Mouse (Mus musculus) midbrain, embryonic 12.5 days (tissue): ENCODE measurements around the gene Tmod1. TPM values are rescaled to one million over a fixed set of nuclear protein-coding genes. Genes with fewer than 3 reads are reported as not detected.
A peak's percentile ranks its signal among the peaks of the same experiment; 100 is the strongest.

Experiments
- ATAC-seq: fragments of 200-750 bp; cut with Nextera tagmentation; 2 replicates; pipeline ENCODE4 v1.8.0; 2017; ENCODE audit warnings: low read depth, moderate TSS enrichment, moderate library complexity; ENCODE audit not compliant: low FRiP score
- H3K27ac ChIP-seq: fragments of 300-500 bp; sonication (generic); replicated peaks from 2 replicates; pipeline ENCODE4 v1.5.1; 2016; ENCODE audit warnings: mild to moderate bottlenecking
- H3K27me3 ChIP-seq: fragments of 300-500 bp; sonication (generic); 2 replicates; pipeline ENCODE4 v1.6.1; 2016; ENCODE audit warnings: mild to moderate bottlenecking
- H3K36me3 ChIP-seq: fragments of 300-500 bp; sonication (generic); 2 replicates; pipeline ENCODE4 v1.6.1; 2016
- H3K4me1 ChIP-seq: fragments of 300-500 bp; sonication (generic); 2 replicates; pipeline ENCODE4 v1.6.1; 2016
- H3K4me2 ChIP-seq: fragments of 300-500 bp; sonication (generic); replicated peaks from 2 replicates; pipeline ENCODE4 v1.6.1; 2016; ENCODE audit warnings: mild to moderate bottlenecking, moderate library complexity
- H3K4me3 ChIP-seq: fragments of 300-500 bp; sonication (generic); 2 replicates; pipeline ENCODE4 v1.5.1; 2016; ENCODE audit warnings: mild to moderate bottlenecking
- H3K9ac ChIP-seq: fragments of 300-500 bp; sonication (generic); replicated peaks from 2 replicates; pipeline ENCODE4 v1.6.1; 2016; ENCODE audit warnings: mild to moderate bottlenecking, moderate library complexity
- H3K9me3 ChIP-seq: fragments of 300-500 bp; sonication (generic); 2 replicates; pipeline ENCODE4 v1.6.1; 2016; ENCODE audit warnings: mild to moderate bottlenecking
- WGBS: fragments of 180-500 bp; shearing (Covaris S2); methylation state at CpG from one replicate; pipeline ENCODE4 v1.1.7; 2016; 5-methylcytosine and 5-hydroxymethylcytosine counted together
- polyA plus RNA-seq: library from polyadenylated mRNA; unstranded; fragments of >200 nt; fragmentation: Nextera tagmentation; extraction: Ambion mirVana; gene quantifications from 2 replicates; pipeline ENCODE4 v1.2.1, GENCODE M21; 2016

Tmod1 gene
- polyA plus RNA-seq, 1 experiment from 2014 or later, result 1.7 TPM

DNA sequence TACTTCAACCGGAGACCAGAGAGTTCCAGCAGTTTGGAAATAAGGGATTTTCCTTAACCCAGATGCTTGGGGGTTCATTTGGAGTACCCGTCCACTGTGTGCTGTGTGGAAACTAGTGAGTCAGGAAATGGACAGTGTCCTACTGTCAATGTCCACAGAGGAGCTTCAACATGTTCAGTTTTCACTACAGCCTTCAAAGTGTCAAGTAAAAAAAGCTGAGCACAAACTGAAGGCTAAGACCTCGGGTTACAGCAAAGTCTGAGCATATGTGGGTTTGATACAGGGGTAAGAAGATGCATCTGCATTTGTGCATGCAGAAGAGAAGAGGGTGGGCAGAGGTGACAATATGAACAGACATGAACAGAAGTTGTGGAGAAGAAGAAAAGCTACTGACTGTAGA, 82.0 kb downstream of the Tmod1 start:
- no peaks in the 10 kb centered on the region for H3K9me3 ChIP-seq
- no peak overlapping the region for H3K4me2 ChIP-seq
- H3K36me3 ChIP-seq, result peaks cover 98% of the 10 kb centered on the region
- H3K27ac ChIP-seq, result no peak overlapping the region
- H3K27me3 ChIP-seq, result no peaks in the 10 kb centered on the region
- no peak overlapping the region for H3K9ac ChIP-seq
- H3K4me3 ChIP-seq, result no peak overlapping the region
- no peak for ATAC-seq
- 83% methylated on average over 3 of the region's 3 CpGs for WGBS
- H3K4me1 ChIP-seq, result no peaks in the 10 kb centered on the region

DNA sequence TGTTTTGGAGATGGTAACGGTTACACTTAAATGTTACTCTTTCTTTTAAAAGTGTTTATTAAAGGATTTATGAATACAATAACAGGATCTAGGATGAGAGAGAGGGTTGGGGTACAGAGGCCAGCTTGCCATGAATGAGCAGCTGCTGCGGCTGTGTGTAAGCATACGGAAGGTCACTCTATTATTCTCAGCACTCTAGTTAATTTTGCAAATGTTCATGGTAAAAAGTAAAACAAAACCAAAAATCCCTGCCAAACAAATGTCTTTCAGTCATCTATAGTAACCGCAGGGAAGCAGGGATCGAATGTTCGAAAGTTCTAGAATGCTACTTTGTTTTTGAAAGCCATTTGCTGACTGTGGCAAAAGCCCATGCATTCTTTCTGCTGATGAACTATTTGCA, 84.6 kb downstream of the Tmod1 start:
- Histone ChIP-seq H3K9me3 (no peaks in the 10 kb centered on the region), H3K27ac (no peak overlapping the region), H3K9ac (no peak overlapping the region), H3K4me2 (no peak overlapping the region), H3K4me3 (no peak overlapping the region), H3K4me1 (no peaks in the 10 kb centered on the region), H3K27me3 (no peaks in the 10 kb centered on the region), H3K36me3 (peaks cover 89% of the 10 kb centered on the region)
- no peak for ATAC-seq
- WGBS, result 93% methylated on average over 6 of the region's 6 CpGs

DNA sequence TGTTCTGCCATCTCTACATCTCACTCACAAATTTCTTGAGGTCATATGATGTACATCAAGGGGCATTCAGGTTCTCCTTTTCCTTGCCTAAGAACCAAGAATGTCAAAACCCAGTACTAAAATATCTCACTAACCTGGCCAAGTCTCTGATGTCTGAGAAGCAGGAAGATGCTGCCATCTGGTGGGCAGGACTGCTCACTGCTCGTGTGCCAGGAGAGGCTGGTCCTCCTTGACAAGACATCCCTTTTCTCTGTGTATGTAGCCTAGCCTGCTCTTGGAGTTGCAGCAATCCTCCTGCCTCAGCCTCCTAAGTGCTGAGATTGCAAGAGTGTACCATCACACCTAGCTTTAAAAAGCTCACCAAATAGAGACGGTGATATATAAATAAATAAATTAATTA, 87.8 kb downstream of the Tmod1 start:
- no peaks in the 10 kb centered on the region for H3K9me3 ChIP-seq
- no peak for ATAC-seq
- H3K36me3 ChIP-seq, result peaks cover 86% of the 10 kb centered on the region
- 54% methylated on average over 2 of the region's 2 CpGs for WGBS
- H3K9ac ChIP-seq, result no peak overlapping the region
- no peaks in the 10 kb centered on the region for H3K4me1 ChIP-seq
- H3K4me3 ChIP-seq, result no peak overlapping the region
- H3K27me3 ChIP-seq, result no peaks in the 10 kb centered on the region
- no peak overlapping the region for H3K4me2 ChIP-seq
- no peak overlapping the region for H3K27ac ChIP-seq

DNA sequence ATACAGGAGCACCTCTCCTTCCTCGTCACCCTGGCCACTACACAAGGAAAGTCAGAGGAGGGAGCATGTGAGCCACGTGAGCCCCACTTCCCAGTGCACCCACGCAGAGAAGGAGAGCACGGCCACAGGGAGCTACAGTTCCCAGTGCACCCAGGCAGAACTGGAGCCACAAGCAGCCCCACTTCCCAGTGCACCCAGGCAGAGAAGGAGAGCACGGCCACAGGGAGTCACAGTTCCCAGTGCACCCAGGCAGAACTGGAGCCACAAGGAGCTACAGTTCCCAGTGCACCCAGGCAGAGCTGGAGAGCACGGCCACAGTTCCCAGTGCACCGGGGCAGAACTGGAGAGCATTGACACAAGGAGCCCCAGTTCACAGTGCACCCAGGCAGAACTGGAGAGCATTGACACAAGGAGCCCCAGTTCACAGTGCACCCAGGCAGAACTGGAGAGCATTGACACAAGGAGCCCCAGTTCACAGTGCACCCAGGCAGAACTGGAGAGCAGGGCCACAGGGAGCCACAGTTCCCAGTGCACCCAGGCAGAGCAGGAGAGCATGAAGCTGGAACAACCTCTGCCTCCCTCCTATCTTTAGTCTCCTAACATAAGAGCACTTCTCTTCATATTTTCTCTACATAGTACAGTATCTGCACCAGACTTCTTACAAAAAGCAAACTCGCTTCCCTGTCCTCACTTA, 90.7 kb downstream of the Tmod1 start:
- Histone ChIP-seq H3K36me3 (peaks cover 85% of the 10 kb centered on the region), H3K4me3 (no peak overlapping the region), H3K27ac (no peak overlapping the region), H3K4me2 (no peak overlapping the region), H3K9ac (no peak overlapping the region), H3K9me3 (no peaks in the 10 kb centered on the region), H3K27me3 (no peaks in the 10 kb centered on the region), H3K4me1 (no peaks in the 10 kb centered on the region)
- no peak for ATAC-seq
- WGBS, result 87% methylated on average over 8 of the region's 8 CpGs

DNA sequence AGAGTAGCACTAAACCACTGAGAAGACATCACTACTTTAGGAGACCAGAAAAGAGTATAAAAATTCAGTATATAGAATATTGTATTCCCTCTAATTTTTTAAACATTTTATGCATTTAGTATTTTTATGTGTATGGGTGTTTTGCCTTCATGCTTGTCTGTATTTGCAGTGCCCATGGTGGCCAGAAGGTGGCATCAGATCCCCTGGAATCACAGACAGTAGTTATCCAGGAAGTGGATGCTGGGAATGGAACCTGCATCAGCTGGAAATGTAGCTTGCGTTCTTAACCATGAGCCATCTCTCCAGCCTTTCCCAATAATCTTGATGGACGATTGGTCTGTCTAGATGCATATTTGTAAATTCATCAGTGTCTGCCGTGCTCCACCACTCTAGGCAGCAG, 91.5 kb downstream of the Tmod1 start:
- no peak for ATAC-seq
- H3K27me3 ChIP-seq, result no peaks in the 10 kb centered on the region

DNA sequence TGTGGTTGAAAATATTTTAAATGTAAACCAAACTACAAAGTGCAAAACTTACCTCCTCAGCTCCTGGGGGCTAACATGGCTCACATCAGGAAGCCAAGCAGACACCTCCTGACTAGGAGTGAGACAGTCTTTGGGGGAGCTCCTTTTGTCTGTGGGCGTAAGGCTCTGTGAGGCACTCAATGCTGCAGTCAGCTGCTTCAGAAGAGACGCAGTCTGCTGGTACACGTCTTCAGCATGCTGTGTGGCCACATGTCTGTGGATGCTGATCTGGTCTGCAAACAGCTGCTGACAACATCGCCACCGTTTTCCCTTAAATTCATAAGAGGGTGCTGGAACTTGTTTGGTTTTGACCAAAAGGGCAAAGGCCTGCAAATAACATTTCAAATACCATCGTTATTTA, 93.1 kb downstream of the Tmod1 start:
- no peak overlapping the region for H3K27ac ChIP-seq
- H3K9me3 ChIP-seq, result no peaks in the 10 kb centered on the region
- no peaks in the 10 kb centered on the region for H3K27me3 ChIP-seq
- H3K4me1 ChIP-seq, result peaks cover under 1% of the 10 kb centered on the region; the same call in 1 of the 2 replicates
- H3K36me3 ChIP-seq, result peaks cover 76% of the 10 kb centered on the region
- no peak overlapping the region for H3K4me2 ChIP-seq
- no peak for ATAC-seq
- WGBS, result 90% methylated on average over 6 of the region's 6 CpGs
- no peak overlapping the region for H3K9ac ChIP-seq
- no peak overlapping the region for H3K4me3 ChIP-seq

More for the DNA sequence above, 91.5 kb downstream of the Tmod1 start:
- Histone ChIP-seq H3K27ac (no peak overlapping the region), H3K9ac (no peak overlapping the region), H3K9me3 (no peaks in the 10 kb centered on the region), H3K36me3 (peaks cover 85% of the 10 kb centered on the region), H3K4me2 (no peak overlapping the region), H3K4me3 (no peak overlapping the region), H3K4me1 (no peaks in the 10 kb centered on the region)
- WGBS, result 72% methylated on average over 3 of the region's 3 CpGs

DNA sequence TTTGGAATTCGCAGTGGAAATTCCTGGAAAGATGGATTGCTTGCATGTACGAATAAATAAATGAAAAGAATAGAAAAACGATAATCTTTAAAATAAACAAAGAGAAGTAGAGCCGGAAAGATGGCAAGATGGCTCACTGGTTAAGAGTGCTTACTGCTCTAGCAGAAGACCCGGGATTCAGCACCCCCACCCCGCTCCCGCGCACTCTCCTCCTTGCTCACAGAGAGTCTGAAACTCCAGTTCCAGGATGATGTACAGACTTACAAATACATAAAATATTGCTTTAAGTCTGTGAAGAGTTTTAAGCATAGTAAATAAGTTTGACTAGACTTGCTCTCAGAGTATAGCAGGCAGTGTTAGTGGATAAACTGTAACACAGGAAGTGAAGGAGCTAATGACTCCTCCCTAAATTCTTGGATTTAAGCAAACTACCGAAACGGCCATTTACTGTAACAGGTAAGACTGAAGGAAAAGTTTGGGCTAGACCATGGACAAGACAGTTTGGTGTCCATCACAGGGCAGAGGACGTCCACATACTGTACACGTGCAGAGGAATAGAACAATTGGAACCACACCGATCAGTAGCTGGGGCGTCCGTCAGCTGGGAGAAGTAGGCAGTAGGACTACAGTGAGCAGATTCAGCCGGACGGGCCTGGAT, 99.0 kb downstream of the Tmod1 start:
- H3K27ac ChIP-seq, result peak overlapping the region; percentile 98
- peak overlapping the region; percentile 89 for H3K4me3 ChIP-seq
- H3K9me3 ChIP-seq, result no peaks in the 10 kb centered on the region
- H3K9ac ChIP-seq, result peak overlapping the region; percentile 93
- H3K4me1 ChIP-seq, result peaks cover 24% of the 10 kb centered on the region
- peaks cover 27% of the 10 kb centered on the region for H3K36me3 ChIP-seq
- WGBS, result 8% methylated on average over 17 of the region's 17 CpGs
- peak; percentile 84 for ATAC-seq
- peak overlapping the region; percentile 81 for H3K4me2 ChIP-seq
- no peaks in the 10 kb centered on the region for H3K27me3 ChIP-seq

DNA sequence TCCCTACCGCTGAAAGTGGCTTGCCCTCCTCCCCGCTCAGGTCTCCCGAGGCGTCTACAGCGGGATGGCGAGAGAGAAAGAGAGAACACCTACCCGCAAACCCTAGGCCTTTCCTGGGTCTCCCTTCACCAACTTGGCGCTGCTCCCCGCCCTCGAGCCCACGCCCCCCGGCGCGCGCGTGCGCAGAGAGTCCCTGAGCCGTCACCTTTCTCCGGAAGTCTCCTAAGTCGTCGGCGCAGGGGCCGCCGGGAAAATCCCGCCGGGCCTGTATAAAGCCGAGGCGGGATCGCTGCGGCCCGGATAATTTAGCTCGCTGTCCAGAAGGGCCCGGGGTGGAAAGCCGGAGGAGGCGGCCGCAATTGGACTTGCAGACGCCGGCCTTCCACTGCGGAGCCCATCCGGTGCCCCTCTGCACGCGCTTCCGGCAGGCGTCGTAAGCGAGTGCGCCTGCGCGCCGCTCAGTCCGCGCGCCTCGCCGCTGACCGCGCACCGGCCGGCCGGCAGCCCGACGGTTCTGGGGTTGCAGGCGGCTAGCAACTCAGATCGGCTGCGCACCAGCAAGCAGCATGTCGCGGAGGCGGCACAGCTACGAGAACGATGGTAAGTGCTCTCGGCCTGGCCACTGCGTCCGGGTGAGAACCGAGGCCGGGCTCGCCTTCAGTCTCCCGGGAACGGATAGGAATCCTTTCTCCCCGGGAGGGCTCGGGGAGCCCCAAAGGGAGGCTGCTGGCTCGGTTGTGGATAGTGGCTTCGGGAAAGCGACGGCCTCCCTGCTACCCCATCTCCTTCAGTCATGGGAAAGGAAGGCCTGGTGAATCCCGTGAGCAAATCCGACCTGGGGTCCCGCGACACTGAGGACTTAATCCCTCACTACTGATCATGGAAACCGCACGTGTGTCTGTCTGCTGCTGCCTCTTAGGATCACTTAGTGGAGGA, 99.8 kb downstream of the Tmod1 start, which contains the start of the genes Ncbp1 and Tstd2:
Gene Ncbp1 (plus strand): TSS at position 327 of the 936 bp plus-strand sequence.
Gene Tstd2 (minus strand): TSS at position 408 of the 936 bp plus-strand sequence.
- WGBS, result under 1% methylated on average over 74 of the region's 90 CpGs
- Histone ChIP-seq H3K4me1 (peaks cover 24% of the 10 kb centered on the region), H3K27me3 (no peaks in the 10 kb centered on the region)

DNA sequence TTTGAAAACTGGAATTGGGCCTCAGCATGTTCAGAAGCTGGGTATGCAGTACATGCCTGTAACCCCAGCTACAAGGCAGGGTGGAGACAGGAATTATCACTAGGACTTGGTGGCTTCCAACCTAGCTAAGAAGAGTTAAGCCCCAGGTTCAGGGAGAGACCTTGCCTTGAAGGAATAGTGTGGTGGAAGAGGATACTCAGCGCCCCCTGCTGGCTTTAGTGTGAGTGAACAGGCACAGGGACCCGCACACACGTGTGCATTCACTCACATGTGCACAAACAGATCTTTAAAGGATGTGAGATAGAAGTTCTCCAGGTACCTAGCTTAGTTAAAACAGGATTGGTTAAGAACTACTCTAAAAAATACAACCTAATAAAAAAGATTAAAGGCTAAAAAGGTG, 105.6 kb downstream of the Tmod1 start:
- Histone ChIP-seq H3K9ac (no peak overlapping the region), H3K4me3 (no peak overlapping the region), H3K27ac (no peak overlapping the region), H3K9me3 (no peaks in the 10 kb centered on the region), H3K4me1 (peaks cover 13% of the 10 kb centered on the region), H3K36me3 (peaks cover 37% of the 10 kb centered on the region), H3K4me2 (no peak overlapping the region), H3K27me3 (no peaks in the 10 kb centered on the region)
- ATAC-seq, result no peak
- WGBS, result 74% methylated on average over 3 of the region's 3 CpGs

More for the DNA sequence above, 99.8 kb downstream of the Tmod1 start, which contains the start of the genes Ncbp1 and Tstd2:
- Histone ChIP-seq H3K4me3 (peak within 1 kb of the TSS; percentile 89), H3K27ac (peak within 1 kb of the TSS; percentile 98), H3K9ac (peak within 1 kb of the TSS; percentile 93), H3K4me2 (peak within 1 kb of the TSS; percentile 81), H3K36me3 (peaks cover 19% of the 10 kb centered on the region), H3K9me3 (no peaks in the 10 kb centered on the region)
- ATAC-seq, result peak; percentile 83

DNA sequence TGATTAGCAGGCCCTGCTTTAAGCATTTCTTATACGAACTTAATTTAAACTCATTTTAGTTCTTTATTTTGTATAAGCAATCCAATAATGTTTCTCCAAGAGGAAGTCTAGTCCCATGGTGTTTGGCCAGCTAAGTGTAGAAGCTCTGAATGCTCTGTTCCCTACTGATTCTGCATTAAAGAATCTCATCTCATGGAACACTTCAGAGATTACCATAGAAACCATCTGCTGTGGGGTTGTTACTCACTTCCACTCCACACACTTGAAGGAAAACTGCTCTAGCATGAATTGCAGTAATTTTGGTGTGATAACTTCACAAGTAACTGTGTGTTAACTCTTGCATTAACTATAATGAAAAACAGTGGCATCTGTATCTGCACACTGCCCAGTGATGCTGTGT, 108.1 kb downstream of the Tmod1 start:
- Histone ChIP-seq H3K4me2 (no peak overlapping the region), H3K4me3 (no peak overlapping the region), H3K4me1 (no peaks in the 10 kb centered on the region), H3K9me3 (no peaks in the 10 kb centered on the region), H3K36me3 (peaks cover 62% of the 10 kb centered on the region), H3K27ac (no peak overlapping the region), H3K9ac (no peak overlapping the region), H3K27me3 (no peaks in the 10 kb centered on the region)
- 96% methylated on average over 1 of the region's 1 CpGs for WGBS
- no peak for ATAC-seq

DNA sequence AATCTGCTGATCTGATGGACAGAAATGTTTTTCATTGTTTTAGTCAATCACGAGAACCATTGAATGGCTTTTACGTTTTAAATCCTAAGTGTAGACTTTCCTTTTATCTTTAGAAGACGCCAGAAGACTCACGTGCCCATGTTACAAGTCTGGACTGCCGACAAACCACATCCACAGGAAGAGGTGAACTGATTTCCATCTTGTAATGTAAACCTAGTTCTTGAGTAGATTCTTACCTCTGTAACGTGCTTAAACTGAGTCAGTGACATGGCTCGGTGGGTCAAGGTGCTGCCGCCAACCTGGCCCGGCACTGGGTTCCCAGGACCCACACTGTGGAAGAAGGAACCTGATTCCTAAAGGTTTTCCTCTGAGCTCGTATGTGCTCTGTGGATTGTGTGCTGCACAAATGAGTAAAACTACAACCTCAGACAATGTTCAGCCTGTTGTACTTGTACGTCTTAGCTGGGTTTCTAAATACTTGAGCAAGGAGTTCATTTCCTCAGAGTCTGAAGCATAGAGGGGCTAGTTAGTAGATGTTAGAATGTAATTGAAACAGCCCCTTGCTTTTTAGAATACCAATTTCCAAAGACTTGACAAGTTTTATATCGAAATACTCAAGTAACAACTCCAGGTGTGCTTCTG, 113.3 kb downstream of the Tmod1 start:
- Histone ChIP-seq H3K27me3 (no peaks in the 10 kb centered on the region), H3K4me2 (no peak overlapping the region), H3K9ac (no peak overlapping the region), H3K4me3 (no peak overlapping the region), H3K9me3 (no peaks in the 10 kb centered on the region), H3K27ac (no peak overlapping the region), H3K4me1 (no peaks in the 10 kb centered on the region), H3K36me3 (peaks cover 89% of the 10 kb centered on the region)
- no peak for ATAC-seq
- 96% methylated on average over 12 of the region's 12 CpGs for WGBS
